Mouse (Mus musculus) liver, embryonic 16.5 days (tissue): Measurements from ENCODE around the gene Cybrd1. TPM values are rescaled to one million over a fixed set of nuclear protein-coding genes. Genes with fewer than 3 reads are reported as not detected.

Source experiments
- ATAC-seq: fragments of 200-750 bp; cut with Nextera tagmentation; 2 replicates; pipeline ENCODE4 v1.8.0; 2017; ENCODE audit warnings: low read depth, mild to moderate bottlenecking, moderate number of reproducible peaks, moderate library complexity
- H3K27ac ChIP-seq: fragments of 300-500 bp; sonication (generic); 2 replicates; pipeline ENCODE4 v1.5.1; 2014; ENCODE audit warnings: mild to moderate bottlenecking, low read length
- H3K27me3 ChIP-seq: fragments of 300-500 bp; sonication (generic); 2 replicates; pipeline ENCODE4 v1.6.1; 2014; ENCODE audit warnings: low read depth, low read length, mixed read lengths; ENCODE audit not compliant: control insufficient read depth, insufficient read depth
- H3K36me3 ChIP-seq: fragments of 300-500 bp; sonication (generic); 2 replicates; pipeline ENCODE4 v1.6.1; 2014; ENCODE audit warnings: mild to moderate bottlenecking; ENCODE audit not compliant: control insufficient read depth, insufficient read depth
- H3K4me1 ChIP-seq: fragments of 300-500 bp; sonication (generic); 2 replicates; pipeline ENCODE4 v1.6.1; 2014; ENCODE audit warnings: low read depth, low read length, mixed read lengths; ENCODE audit not compliant: control insufficient read depth
- H3K4me2 ChIP-seq: fragments of 300-500 bp; sonication (generic); 2 replicates; pipeline ENCODE4 v1.6.1; 2014; ENCODE audit warnings: low read depth, low read length, mixed read lengths
- H3K4me3 ChIP-seq: fragments of 300-500 bp; sonication (generic); 2 replicates; pipeline ENCODE4 v1.5.1; 2014; ENCODE audit warnings: low read depth, mild to moderate bottlenecking, low read length
- H3K9ac ChIP-seq: fragments of 300-500 bp; sonication (generic); 2 replicates; pipeline ENCODE4 v1.6.1; 2014; ENCODE audit warnings: low read depth, low read length
- H3K9me3 ChIP-seq: fragments of 300-500 bp; sonication (generic); replicated peaks from 2 replicates; pipeline ENCODE4 v1.6.1; 2016; ENCODE audit warnings: low read length; ENCODE audit not compliant: control insufficient read depth
- WGBS: fragments of 180-500 bp; shearing (Covaris S2); extraction: QIAGEN DNeasy Blood & Tissue Kit; methylation state at CpG from one replicate; pipeline ENCODE4 v1.1.7; 2014; ENCODE audit not compliant: insufficient replicate concordance; 5-methylcytosine and 5-hydroxymethylcytosine counted together
- polyA plus RNA-seq: library from polyadenylated mRNA; unstranded; fragments of >200 nt; fragmentation: Nextera tagmentation; extraction: Ambion mirVana; gene quantifications from 2 replicates; pipeline ENCODE4 v1.2.1, GENCODE M21; 2015

The Cybrd1 gene
- polyA plus RNA-seq, 1 experiment from 2014 or later: 1.7 TPM

- H3K9ac ChIP-seq: no peak overlapping the region
- H3K36me3 ChIP-seq: no peaks in the 10 kb centered on the region
- H3K4me3 ChIP-seq: no peak overlapping the region
- WGBS: 81% methylated on average over 8 of the region's 8 CpGs
- no peak for ATAC-seq
- H3K27me3 ChIP-seq: no peaks in the 10 kb centered on the region
- H3K4me2 ChIP-seq: no peak overlapping the region
- H3K9me3 ChIP-seq: no peaks in the 10 kb centered on the region
- H3K4me1 ChIP-seq: peaks cover 6% of the 10 kb centered on the region
- no peak overlapping the region for H3K27ac ChIP-seq
These were observed 40.2 kb downstream of the Cybrd1 start for GRCm38 (mm10) chr2:71157881-71158280.

- Histone ChIP-seq H3K27ac (no peak overlapping the region), H3K4me1 (peaks cover 12% of the 10 kb centered on the region), H3K4me3 (no peak overlapping the region), H3K9ac (no peak overlapping the region), H3K9me3 (no peaks in the 10 kb centered on the region), H3K27me3 (no peaks in the 10 kb centered on the region), H3K36me3 (no peaks in the 10 kb centered on the region), H3K4me2 (no peak overlapping the region)
- 70% methylated on average over 16 of the region's 16 CpGs for WGBS
- ATAC-seq: no peak
These were observed 42.0 kb downstream of the Cybrd1 start for GRCm38 (mm10) chr2:71159576-71160306.

GRCm38 (mm10) chr2:71160307-71160861 lies 42.7 kb downstream of the Cybrd1 start:
- no peaks in the 10 kb centered on the region for H3K27me3 ChIP-seq
- 42% methylated on average over 11 of the region's 11 CpGs for WGBS
- no peak overlapping the region for H3K4me3 ChIP-seq
- no peak overlapping the region for H3K27ac ChIP-seq
- no peaks in the 10 kb centered on the region for H3K9me3 ChIP-seq
- H3K36me3 ChIP-seq: no peaks in the 10 kb centered on the region
- no peak overlapping the region for H3K4me2 ChIP-seq
- ATAC-seq: no peak
- peaks cover 12% of the 10 kb centered on the region for H3K4me1 ChIP-seq
- no peak overlapping the region for H3K9ac ChIP-seq

GRCm38 (mm10) chr2:71161558-71161957 lies 43.8 kb downstream of the Cybrd1 start:
- 67% methylated on average over 7 of the region's 7 CpGs for WGBS
- no peak overlapping the region for H3K4me3 ChIP-seq
- no peak overlapping the region for H3K27ac ChIP-seq
- H3K27me3 ChIP-seq: no peaks in the 10 kb centered on the region
- H3K9ac ChIP-seq: no peak overlapping the region
- H3K9me3 ChIP-seq: no peaks in the 10 kb centered on the region
- no peak overlapping the region for H3K4me2 ChIP-seq
- peaks cover 12% of the 10 kb centered on the region for H3K4me1 ChIP-seq
- H3K36me3 ChIP-seq: no peaks in the 10 kb centered on the region
- no peak for ATAC-seq

GRCm38 (mm10) chr2:71162831-71163621 lies 45.3 kb downstream of the Cybrd1 start:
- ATAC-seq: peak; percentile 82
- Histone ChIP-seq H3K4me3 (no peak overlapping the region), H3K27ac (0 out of 2 replicates have a peak overlapping the region, but pooled peaks have one; percentile 10), H3K4me2 (peak overlapping the region; percentile 29; the same call in 1 of the 2 replicates), H3K36me3 (no peaks in the 10 kb centered on the region), H3K9me3 (no peaks in the 10 kb centered on the region), H3K9ac (no peak overlapping the region), H3K4me1 (peaks cover 12% of the 10 kb centered on the region), H3K27me3 (no peaks in the 10 kb centered on the region)
- WGBS: 59% methylated on average over 25 of the region's 25 CpGs

- ATAC-seq: no peak
- peaks cover 12% of the 10 kb centered on the region for H3K4me1 ChIP-seq
- H3K4me2 ChIP-seq: no peak overlapping the region
- H3K9me3 ChIP-seq: no peaks in the 10 kb centered on the region
- no peak overlapping the region for H3K9ac ChIP-seq
- H3K36me3 ChIP-seq: no peaks in the 10 kb centered on the region
- H3K27ac ChIP-seq: no peak overlapping the region
- H3K4me3 ChIP-seq: no peak overlapping the region
- WGBS: 58% methylated on average over 4 of the region's 4 CpGs
- no peaks in the 10 kb centered on the region for H3K27me3 ChIP-seq
These were observed 49.5 kb downstream of the Cybrd1 start for GRCm38 (mm10) chr2:71167211-71167610.

GRCm38 (mm10) chr2:71168461-71169021 lies 50.8 kb downstream of the Cybrd1 start:
- no peak overlapping the region for H3K4me2 ChIP-seq
- 64% methylated on average over 10 of the region's 10 CpGs for WGBS
- no peaks in the 10 kb centered on the region for H3K27me3 ChIP-seq
- H3K9me3 ChIP-seq: no peaks in the 10 kb centered on the region
- ATAC-seq: no peak
- H3K27ac ChIP-seq: no peak overlapping the region
- H3K4me3 ChIP-seq: no peak overlapping the region
- no peak overlapping the region for H3K9ac ChIP-seq
- H3K36me3 ChIP-seq: no peaks in the 10 kb centered on the region
- no peaks in the 10 kb centered on the region for H3K4me1 ChIP-seq

- Histone ChIP-seq H3K9me3 (no peaks in the 10 kb centered on the region), H3K27me3 (no peaks in the 10 kb centered on the region), H3K36me3 (no peaks in the 10 kb centered on the region), H3K4me2 (no peak overlapping the region), H3K4me1 (peaks cover 2% of the 10 kb centered on the region), H3K9ac (no peak overlapping the region), H3K27ac (no peak overlapping the region), H3K4me3 (no peak overlapping the region)
- no peak for ATAC-seq
- WGBS: 50% methylated on average over 3 of the region's 3 CpGs
These were observed 55.3 kb downstream of the Cybrd1 start for GRCm38 (mm10) chr2:71173031-71173430.
